8 mouse cellular contexts compared by ENCODE assay signal in genomic region chrX:36898931-36899330, GRCm38 (mm10). TPM values are rescaled to one million over a fixed set of nuclear protein-coding genes. Genes with fewer than 3 reads are reported as not detected.
DNase-seq lines count a peak whose midpoint lies in the region; ATAC-seq and TF ChIP-seq lines count a peak whose summit lies in the region.
"Not testable (repeated sequence)": the region's sequence is repeated elsewhere in the genome, so short reads cannot be mapped to it uniquely, and the experiment has no call there.

No protein-coding gene starts in this region.

- not testable (repeated sequence) for H3K4me3 ChIP-seq in ES-Bruce4 (ENCODE audit: low read depth, low read length); liver, adult 2 months (ENCODE audit: insufficient read depth, low read depth, low read length); midbrain, embryonic 14.5 days (replicated peaks; ENCODE audit: low read depth, low read length); stomach, postnatal 0 days (ENCODE audit: low read depth, low read length)

- H3K9ac ChIP-seq in ES-Bruce4 (ENCODE audit: low read depth, poor library complexity, severe bottlenecking); liver, adult 2 months (ENCODE audit: low read depth, low read length); midbrain, embryonic 14.5 days (replicated peaks; ENCODE audit: low read length); stomach, postnatal 0 days (ENCODE audit: low read length): not testable (repeated sequence)

- DNase-seq in 3T3-L1 (ENCODE audit: low read depth, low spot score): peak; percentile 60
- peak; percentile 4 for DNase-seq in adrenal gland, postnatal 10 days
- DNase-seq in embryo, embryonic 11 days: peak; percentile 5
- DNase-seq in induced T-regulatory cell, adult 2 months (ENCODE audit: low read depth): peak; percentile 73
- DNase-seq in liver, adult 2 months (ENCODE audit: extremely low read depth, low read depth, low spot score): peak; percentile 9
- peak; percentile 17 for DNase-seq in midbrain, embryonic 14.5 days
- not testable (repeated sequence) for DNase-seq in stomach, postnatal 0 days (ENCODE audit: low spot score)

- not testable (repeated sequence) for H3K4me1 ChIP-seq in ES-Bruce4 (ENCODE audit: control insufficient read depth, insufficient read depth, low read length); liver, adult 2 months (ENCODE audit: control insufficient read depth, insufficient read depth, low read length); midbrain, embryonic 14.5 days (ENCODE audit: control insufficient read depth, insufficient read depth, low read length); stomach, postnatal 0 days (replicated peaks; ENCODE audit: control insufficient read depth, insufficient read depth)

- not testable (repeated sequence) for H3K4me2 ChIP-seq in midbrain, embryonic 14.5 days (ENCODE audit: low read length); stomach, postnatal 0 days (replicated peaks; ENCODE audit: low read depth)

- TF ChIP-seq CTCF in ES-Bruce4 (IDR thresholded peaks at IDR 0.05; ENCODE audit: low read depth, low read length): peak; percentile 17
- not testable (repeated sequence) for TF ChIP-seq CTCF in liver, adult 2 months (IDR thresholded peaks at IDR 0.05; ENCODE audit: low read depth, low read length)
- TF ChIP-seq CTCF in stomach, postnatal 0 days (IDR thresholded peaks at IDR 0.05; ENCODE audit: low read depth): peak; percentile 53

- not testable (repeated sequence) for TF ChIP-seq POLR2A in ES-Bruce4 (IDR thresholded peaks at IDR 0.05; ENCODE audit: insufficient read depth, low read length); liver, adult 2 months (IDR thresholded peaks at IDR 0.05; ENCODE audit: extremely low read depth, insufficient read depth, low read length)

- not testable (repeated sequence) for H3K79me2 ChIP-seq in liver, adult 2 months (ENCODE audit: control insufficient read depth, insufficient read depth, low read length)

- not testable (repeated sequence) for ATAC-seq in midbrain, embryonic 14.5 days (ENCODE audit: low FRiP score, low TSS enrichment); stomach, postnatal 0 days (ENCODE audit: low FRiP score, low TSS enrichment)

- H3K9me3 ChIP-seq in ES-Bruce4 (replicated peaks; ENCODE audit: control insufficient read depth, insufficient read depth, low read length, poor library complexity, severe bottlenecking); midbrain, embryonic 14.5 days (ENCODE audit: control insufficient read depth, low read length); stomach, postnatal 0 days (ENCODE audit: control insufficient read depth, low read length): not testable (repeated sequence)

- not testable (repeated sequence) for H3K36me3 ChIP-seq in ES-Bruce4 (ENCODE audit: control insufficient read depth, insufficient read depth, low read length, poor library complexity, severe bottlenecking); liver, adult 2 months (ENCODE audit: control insufficient read depth, insufficient read depth, low read length); midbrain, embryonic 14.5 days (ENCODE audit: control insufficient read depth, insufficient read depth, low read length); stomach, postnatal 0 days (ENCODE audit: control insufficient read depth, insufficient read depth, low read length)

- TF ChIP-seq EP300 in ES-Bruce4 (IDR thresholded peaks at IDR 0.05; ENCODE audit: insufficient read depth, low read depth, low read length); stomach, postnatal 0 days (optimal IDR thresholded peaks at IDR 0.05): not testable (repeated sequence)

- WGBS in liver, adult 2 months: 74% methylated on average over 1 of the region's 1 CpGs
- 36% methylated on average over 1 of the region's 1 CpGs for WGBS in midbrain, embryonic 14.5 days
- WGBS in stomach, postnatal 0 days: 22% methylated on average over 1 of the region's 1 CpGs

- not testable (repeated sequence) for H3K27me3 ChIP-seq in ES-Bruce4 (ENCODE audit: control insufficient read depth, insufficient read depth, low read length, poor library complexity, severe bottlenecking); liver, adult 2 months (ENCODE audit: control insufficient read depth, insufficient read depth, low read length); midbrain, embryonic 14.5 days (ENCODE audit: control insufficient read depth, insufficient read depth, low read length); stomach, postnatal 0 days (ENCODE audit: control insufficient read depth, insufficient read depth, low read length)

- not testable (repeated sequence) for H3K27ac ChIP-seq in ES-Bruce4 (ENCODE audit: insufficient read depth, low read length); liver, adult 2 months (replicated peaks; ENCODE audit: insufficient read depth, low read depth, low read length); midbrain, embryonic 14.5 days (replicated peaks; ENCODE audit: low read depth, low read length); stomach, postnatal 0 days (replicated peaks)

RNA-seq across cellular contexts. Expression of gene Nkrf, which starts 3.8 kb away (rescaled TPM):
- 15.2 and 17.7 TPM in 2 replicates for polyA plus RNA-seq in ES-Bruce4 (2011; ENCODE audit: insufficient read depth, insufficient read length, low read depth, missing spikeins)
- 1 to 10 TPM; 7.0 to 7.9 TPM for total RNA-seq in adrenal gland, postnatal 10 days (2021)
- 1.5 and 1.6 TPM in 2 replicates for total RNA-seq in liver, adult 2 months (2014; rRNA removed)
- polyA plus RNA-seq in liver, adult 2 months (2012; rRNA removed): 0.39 TPM in 2 replicates
- 17.5 and 20.0 TPM in 2 replicates for polyA plus RNA-seq in midbrain, embryonic 14.5 days (2014; fragmentation: Nextera tagmentation; extraction: Ambion mirVana)
- polyA plus RNA-seq in stomach, postnatal 0 days (2015; fragmentation: Nextera tagmentation; extraction: Ambion mirVana): 0.79 and 0.94 TPM in 2 replicates

RNA-seq across cellular contexts. Expression of gene C330007P06Rik, which starts 25.0 kb away (rescaled TPM):
- 20.2 and 20.7 TPM in 2 replicates for polyA plus RNA-seq in ES-Bruce4 (2011; ENCODE audit: insufficient read depth, insufficient read length, low read depth, missing spikeins)
- total RNA-seq in adrenal gland, postnatal 10 days (2021): 10 to 100 TPM; 41.0 to 46.1 TPM
- total RNA-seq in liver, adult 2 months (2014; rRNA removed): 26.2 and 30.5 TPM in 2 replicates
- polyA plus RNA-seq in liver, adult 2 months (2012; rRNA removed): 9.4 and 12.1 TPM in 2 replicates
- polyA plus RNA-seq in midbrain, embryonic 14.5 days (2014; fragmentation: Nextera tagmentation; extraction: Ambion mirVana): 15.7 and 23.0 TPM in 2 replicates
- polyA plus RNA-seq in stomach, postnatal 0 days (2015; fragmentation: Nextera tagmentation; extraction: Ambion mirVana): 14.6 and 15.1 TPM in 2 replicates

RNA-seq across cellular contexts. Expression of gene Ube2a, which starts 25.2 kb away (rescaled TPM):
- polyA plus RNA-seq in ES-Bruce4 (2011; ENCODE audit: insufficient read depth, insufficient read length, low read depth, missing spikeins): 101 and 112 TPM in 2 replicates
- 10 to 100 TPM; 60.0 to 66.5 TPM for total RNA-seq in adrenal gland, postnatal 10 days (2021)
- total RNA-seq in liver, adult 2 months (2014; rRNA removed): 12.2 and 17.5 TPM in 2 replicates
- 21.9 and 25.9 TPM in 2 replicates for polyA plus RNA-seq in liver, adult 2 months (2012; rRNA removed)
- polyA plus RNA-seq in midbrain, embryonic 14.5 days (2014; fragmentation: Nextera tagmentation; extraction: Ambion mirVana): 130 and 132 TPM in 2 replicates
- 128 and 139 TPM in 2 replicates for polyA plus RNA-seq in stomach, postnatal 0 days (2015; fragmentation: Nextera tagmentation; extraction: Ambion mirVana)
